Mouse (Mus musculus) lung, adult 2 months (tissue): ENCODE measurements around the gene Tmem19.

Experiments
- CTCF ChIP-seq: fragments of 200-500 bp; IDR thresholded peaks from 2 replicates; pipeline ENCODE4 v1.5.1; 2011; ENCODE audit warnings: mild to moderate bottlenecking, low read length, control low read depth; ENCODE audit not compliant: insufficient read depth
- POLR2A ChIP-seq: fragments of 200-500 bp; IDR thresholded peaks from 2 replicates; pipeline ENCODE4 v1.6.1; 2011; ENCODE audit warnings: low read depth, mild to moderate bottlenecking, control low read depth, low read length, borderline replicate concordance; ENCODE audit errors: extremely low read depth

- no peak for TF ChIP-seq CTCF
- TF ChIP-seq POLR2A: no peak
Measured at GRCm38 (mm10) chr10:115385018-115386002, 23.0 kb upstream of the Tmem19 start.
